Mouse (Mus musculus) neutrophil, adult 83 days (primary cell): ENCODE measurements around the gene Olfm3. TPM values are rescaled to one million over a fixed set of nuclear protein-coding genes. Genes with fewer than 3 reads are reported as not detected.

ENCODE experiments used
- total RNA-seq, 2 experiments: library from RNA; stranded (reverse); gene quantifications; one replicate each; pipeline ENCODE4 v1.2.4; 2023

Olfm3 gene
- total RNA-seq, result not detected

DNA sequence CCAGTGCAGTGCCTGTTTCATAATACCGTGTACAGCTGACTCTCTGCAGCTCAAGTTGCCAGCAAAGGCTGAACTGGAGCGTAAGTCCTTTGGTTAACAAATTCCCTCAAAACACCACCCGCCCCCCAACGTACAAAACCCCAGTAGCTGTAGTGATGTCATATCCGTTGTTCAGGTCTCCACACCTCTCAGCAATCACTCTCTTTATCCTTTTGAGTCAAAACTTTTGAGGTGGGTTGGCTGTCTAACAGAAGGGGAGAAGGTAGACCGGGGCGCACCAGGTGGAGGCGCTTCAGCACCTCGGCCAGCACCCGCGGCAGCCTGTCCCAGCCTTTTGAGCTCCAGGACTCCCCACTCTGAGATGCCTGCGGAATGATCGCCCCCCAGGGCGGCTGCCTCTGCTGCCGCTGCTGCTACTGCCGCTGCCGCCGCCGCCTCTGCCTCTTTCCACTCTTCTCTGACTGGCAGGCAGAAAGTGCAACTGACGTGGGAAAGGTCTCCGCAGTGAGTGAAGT lies at the start of gene Olfm3:
TSS of gene Olfm3 (plus strand) at position 155 of the 515 bp plus-strand sequence.

